Comparison of ENCODE assay signal across 8 mouse cellular contexts in genomic region chr15:89524001-89524571, GRCm38 (mm10). TPM values are rescaled to one million over a fixed set of nuclear protein-coding genes. Genes with fewer than 3 reads are reported as not detected.
DNase-seq lines count a peak whose midpoint lies in the region; ATAC-seq and TF ChIP-seq lines count a peak whose summit lies in the region.
"Had no signal": no experiment of that assay in that cellular context is flagged by ENCODE, and none has a peak within 500 bp of the region (broad histone marks: within the 10 kb centered on the region; RNA-seq: fewer than 3 reads in every experiment).

No protein-coding gene starts in this region.

- 6% methylated on average over 39 of the region's 52 CpGs for WGBS in lung, embryonic 14.5 days
- 4% methylated on average over 50 of the region's 52 CpGs for WGBS in forebrain, embryonic 15.5 days
- 72% methylated on average over 52 of the region's 52 CpGs for WGBS in liver, embryonic 14.5 days (ENCODE audit: insufficient replicate concordance)
- WGBS in stomach, postnatal 0 days: 20% methylated on average over 24 of the region's 52 CpGs

- DNase-seq in lung, embryonic 14.5 days: peak; percentile 30
- DNase-seq in lung, postnatal 36 days: no peak
- DNase-seq in liver, embryonic 14.5 days (ENCODE audit: low read depth in 3 of 3, low spot score in 3 of 3): no peak
- DNase-seq in stomach, postnatal 0 days (ENCODE audit: low spot score): no peak
- DNase-seq in gastrocnemius, postnatal 4 days (ENCODE audit: low spot score in 2 of 2): no peak
- DNase-seq in thymus, postnatal 25 days: no peak
- DNase-seq: gastrocnemius, postnatal 14 days had no signal

- TF ChIP-seq EP300 in liver, embryonic 14.5 days (IDR thresholded peaks at IDR 0.05; ENCODE audit: low read depth): no peak
- no peak for TF ChIP-seq EP300 in stomach, postnatal 0 days (optimal IDR thresholded peaks at IDR 0.05)

- H3K4me3 ChIP-seq in lung, embryonic 14.5 days (ENCODE audit: low read depth, low read length): peak overlapping the region; percentile 59
- H3K4me3 ChIP-seq in forebrain, embryonic 15.5 days: peak overlapping the region; percentile 69
- peak overlapping the region in 1 of 2 experiments; percentile 27; a peak in 2 of 4 replicates for H3K4me3 ChIP-seq in liver, embryonic 14.5 days (ENCODE audit: insufficient read depth in 1 of 2, low read depth in 2 of 2, low read length in 2 of 2)
- peak overlapping the region; percentile 45 for H3K4me3 ChIP-seq in stomach, postnatal 0 days (ENCODE audit: low read depth, low read length)

- no peak overlapping the region for H3K27ac ChIP-seq in lung, embryonic 14.5 days (ENCODE audit: low read depth)
- no peak overlapping the region for H3K27ac ChIP-seq in forebrain, embryonic 15.5 days (replicated peaks)
- H3K27ac ChIP-seq in liver, embryonic 14.5 days: no peak overlapping the region
- no peak overlapping the region for H3K27ac ChIP-seq in stomach, postnatal 0 days (replicated peaks)

- peaks cover 9% of the 10 kb centered on the region for H3K36me3 ChIP-seq in lung, embryonic 14.5 days (ENCODE audit: insufficient read depth)
- H3K36me3 ChIP-seq in forebrain, embryonic 15.5 days: no peaks in the 10 kb centered on the region
- H3K36me3 ChIP-seq in liver, embryonic 14.5 days (replicated peaks; ENCODE audit: control insufficient read depth, insufficient read depth, low read depth): no peaks in the 10 kb centered on the region
- H3K36me3 ChIP-seq in stomach, postnatal 0 days (ENCODE audit: control insufficient read depth, insufficient read depth, low read length): no peaks in the 10 kb centered on the region

- no peaks in the 10 kb centered on the region for H3K4me1 ChIP-seq in lung, embryonic 14.5 days (ENCODE audit: insufficient read depth)
- H3K4me1 ChIP-seq in forebrain, embryonic 15.5 days: peaks cover 14% of the 10 kb centered on the region
- H3K4me1 ChIP-seq in liver, embryonic 14.5 days (replicated peaks; ENCODE audit: control insufficient read depth in 2 of 2, insufficient read depth in 2 of 2, low read length in 1 of 2): no peaks in the 10 kb centered on the region
- H3K4me1 ChIP-seq in stomach, postnatal 0 days (replicated peaks; ENCODE audit: control insufficient read depth, insufficient read depth): no peaks in the 10 kb centered on the region

- H3K27me3 ChIP-seq in lung, embryonic 14.5 days (ENCODE audit: insufficient read depth, low read length): peaks cover 15% of the 10 kb centered on the region; the same call in 1 of the 2 replicates
- peaks cover 11% of the 10 kb centered on the region for H3K27me3 ChIP-seq in forebrain, embryonic 15.5 days
- peaks cover 4% of the 10 kb centered on the region; the same call in 1 of the 2 replicates for H3K27me3 ChIP-seq in liver, embryonic 14.5 days (ENCODE audit: control insufficient read depth, insufficient read depth, low read length)
- H3K27me3 ChIP-seq in stomach, postnatal 0 days (ENCODE audit: control insufficient read depth, insufficient read depth, low read length): peaks cover 4% of the 10 kb centered on the region; the same call in 1 of the 2 replicates

- ATAC-seq in lung, embryonic 14.5 days (ENCODE audit: insufficient read depth): peak; percentile 59; the same call in 1 of the 2 replicates
- ATAC-seq in forebrain, embryonic 15.5 days (replicated peaks): peak; percentile 31; the same call in 1 of the 2 replicates
- ATAC-seq in liver, embryonic 14.5 days (ENCODE audit: insufficient read depth): no peak
- ATAC-seq in stomach, postnatal 0 days (ENCODE audit: low FRiP score, low TSS enrichment): peak; percentile 31; the same call in 1 of the 2 replicates

- H3K4me2 ChIP-seq in lung, embryonic 14.5 days: peak overlapping the region; percentile 87
- H3K4me2 ChIP-seq in forebrain, embryonic 15.5 days (replicated peaks): peak overlapping the region; percentile 94
- H3K4me2 ChIP-seq in liver, embryonic 14.5 days (ENCODE audit: low read depth): peak overlapping the region; percentile 52
- H3K4me2 ChIP-seq in stomach, postnatal 0 days (replicated peaks; ENCODE audit: low read depth): peak overlapping the region; percentile 83

- TF ChIP-seq CTCF in lung, embryonic 14.5 days (IDR thresholded peaks at IDR 0.05; ENCODE audit: low read depth): no peak
- no peak for TF ChIP-seq CTCF in liver, embryonic 14.5 days (IDR thresholded peaks at IDR 0.05; ENCODE audit: low read depth)
- TF ChIP-seq CTCF in stomach, postnatal 0 days (IDR thresholded peaks at IDR 0.05; ENCODE audit: low read depth): no peak

- H3K9me3 ChIP-seq in lung, embryonic 14.5 days (ENCODE audit: low read depth, low read length): no peaks in the 10 kb centered on the region
- no peaks in the 10 kb centered on the region for H3K9me3 ChIP-seq in forebrain, embryonic 15.5 days
- H3K9me3 ChIP-seq in liver, embryonic 14.5 days (ENCODE audit: control insufficient read depth, low read length): no peaks in the 10 kb centered on the region
- no peaks in the 10 kb centered on the region for H3K9me3 ChIP-seq in stomach, postnatal 0 days (ENCODE audit: control insufficient read depth, low read length)

- peak overlapping the region; percentile 71 for H3K9ac ChIP-seq in lung, embryonic 14.5 days
- H3K9ac ChIP-seq in forebrain, embryonic 15.5 days (replicated peaks): peak overlapping the region; percentile 56
- H3K9ac ChIP-seq in liver, embryonic 14.5 days (replicated peaks): no peak overlapping the region
- peak overlapping the region; percentile 38 for H3K9ac ChIP-seq in stomach, postnatal 0 days (ENCODE audit: low read length)

RNA-seq across cellular contexts. Expression of gene Shank3, which starts 24.7 kb away (rescaled TPM):
- 3.2 and 3.9 TPM in 2 replicates for polyA plus RNA-seq in lung, embryonic 14.5 days (2014; fragmentation: Nextera tagmentation; extraction: Ambion mirVana)
- polyA plus RNA-seq in forebrain, embryonic 15.5 days (2015; fragmentation: Nextera tagmentation; extraction: Ambion mirVana): 10.7 and 13.0 TPM in 2 replicates
- 2.0 and 2.1 TPM in 2 replicates for polyA plus RNA-seq in liver, embryonic 14.5 days (2012; rRNA removed)
- 0.39 and 0.63 TPM in 2 replicates for polyA plus RNA-seq in liver, embryonic 14.5 days (2014; fragmentation: Nextera tagmentation; extraction: Ambion mirVana)
- 0.35 and 0.40 TPM in 2 replicates for polyA plus RNA-seq in stomach, postnatal 0 days (2015; fragmentation: Nextera tagmentation; extraction: Ambion mirVana)
- total RNA-seq in gastrocnemius, postnatal 4 days (2021): 10 to 100 TPM; 30.4 to 35.7 TPM

RNA-seq across cellular contexts. Expression of gene Acr, which starts 44.0 kb away (rescaled TPM):
- polyA plus RNA-seq in lung, embryonic 14.5 days (2014; fragmentation: Nextera tagmentation; extraction: Ambion mirVana): 0.16 TPM in 1 of 2 replicates, not detected in the other
- polyA plus RNA-seq in forebrain, embryonic 15.5 days (2015; fragmentation: Nextera tagmentation; extraction: Ambion mirVana): 1.6 and 1.7 TPM in 2 replicates
- 0.04 and 0.05 TPM in 2 replicates for polyA plus RNA-seq in liver, embryonic 14.5 days (2012; rRNA removed)
- not detected in 2 replicates for polyA plus RNA-seq in liver, embryonic 14.5 days (2014; fragmentation: Nextera tagmentation; extraction: Ambion mirVana)
- 0.08 TPM in 1 of 2 replicates, not detected in the other for polyA plus RNA-seq in stomach, postnatal 0 days (2015; fragmentation: Nextera tagmentation; extraction: Ambion mirVana)
- total RNA-seq in gastrocnemius, postnatal 4 days (2021): under 1 TPM; 0.49 to 0.54 TPM

RNA-seq across cellular contexts. Expression of gene Arsa, which starts 46.9 kb away (rescaled TPM):
- polyA plus RNA-seq in lung, embryonic 14.5 days (2014; fragmentation: Nextera tagmentation; extraction: Ambion mirVana): 12.7 and 14.2 TPM in 2 replicates
- polyA plus RNA-seq in forebrain, embryonic 15.5 days (2015; fragmentation: Nextera tagmentation; extraction: Ambion mirVana): 23.6 and 23.8 TPM in 2 replicates
- 3.2 and 3.4 TPM in 2 replicates for polyA plus RNA-seq in liver, embryonic 14.5 days (2012; rRNA removed)
- polyA plus RNA-seq in liver, embryonic 14.5 days (2014; fragmentation: Nextera tagmentation; extraction: Ambion mirVana): 2.7 and 3.1 TPM in 2 replicates
- 10.3 and 11.1 TPM in 2 replicates for polyA plus RNA-seq in stomach, postnatal 0 days (2015; fragmentation: Nextera tagmentation; extraction: Ambion mirVana)
- total RNA-seq in gastrocnemius, postnatal 4 days (2021): 10 to 100 TPM; 13.6 to 15.2 TPM
